Mouse (Mus musculus): ENCODE data around the gene Fads3. TPM values are rescaled to one million over a fixed set of nuclear protein-coding genes. Genes with fewer than 3 reads are reported as not detected.

The Fads3 gene
- total RNA-seq, 2 experiments from 2014 or later = 32.2 to 32.6 TPM

- DNase-seq (ENCODE audit: low spot score in 2 of 2) = no peak
These were observed 22.1 kb upstream of the Fads3 start for GRCm38 (mm10) chr19:10019214-10019760.

- no peak for DNase-seq (ENCODE audit: low spot score in 2 of 2)
These were observed 19.4 kb upstream of the Fads3 start for GRCm38 (mm10) chr19:10021981-10022380.

- DNase-seq (ENCODE audit: low spot score in 2 of 2) = peak; percentile 49
These were observed 18.7 kb upstream of the Fads3 start for GRCm38 (mm10) chr19:10022414-10023303.

- no peak for DNase-seq (ENCODE audit: low spot score in 2 of 2)
These were observed 18.0 kb upstream of the Fads3 start for GRCm38 (mm10) chr19:10023304-10023758.

GRCm38 (mm10) chr19:10025169-10025875, 16.0 kb upstream of the Fads3 start:
- no peak for DNase-seq (ENCODE audit: low spot score in 2 of 2)

- DNase-seq (ENCODE audit: low spot score in 2 of 2) = no peak
These were observed 11.6 kb upstream of the Fads3 start for GRCm38 (mm10) chr19:10029746-10030145.

GRCm38 (mm10) chr19:10033211-10033973, 8.0 kb upstream of the Fads3 start:
- DNase-seq (ENCODE audit: low spot score in 2 of 2) = peak; percentile 58 to 65

- DNase-seq (ENCODE audit: low spot score in 2 of 2) = no peak
These were observed 7.0 kb upstream of the Fads3 start for GRCm38 (mm10) chr19:10034356-10034755.

GRCm38 (mm10) chr19:10034785-10035447, 6.5 kb upstream of the Fads3 start:
- DNase-seq (ENCODE audit: low spot score in 2 of 2) = peak; percentile 72 to 90

GRCm38 (mm10) chr19:10037534-10037933, 3.8 kb upstream of the Fads3 start:
- no peak for DNase-seq (ENCODE audit: low spot score in 2 of 2)

- DNase-seq (ENCODE audit: low spot score in 2 of 2) = no peak
These were observed 3.0 kb upstream of the Fads3 start for GRCm38 (mm10) chr19:10038364-10038763.

GRCm38 (mm10) chr19:10038910-10039309, 2.5 kb upstream of the Fads3 start:
- DNase-seq (ENCODE audit: low spot score in 2 of 2) = no peak

- DNase-seq (ENCODE audit: low spot score in 2 of 2) = no peak
These were observed 1.8 kb upstream of the Fads3 start for GRCm38 (mm10) chr19:10039615-10040014.

GRCm38 (mm10) chr19:10040866-10041387, 442 bp upstream of the Fads3 start:
- peak in 1 of 2 experiments; percentile 25 for DNase-seq (ENCODE audit: low spot score in 2 of 2)

GRCm38 (mm10) chr19:10042232-10042631, 863 bp downstream of the Fads3 start:
- no peak for DNase-seq (ENCODE audit: low spot score in 2 of 2)

GRCm38 (mm10) chr19:10042816-10043215, 1.4 kb downstream of the Fads3 start:
- DNase-seq (ENCODE audit: low spot score in 2 of 2) = no peak

- no peak for DNase-seq (ENCODE audit: low spot score in 2 of 2)
These were observed 2.3 kb downstream of the Fads3 start for GRCm38 (mm10) chr19:10043643-10044042.

GRCm38 (mm10) chr19:10045707-10046106, 4.3 kb downstream of the Fads3 start:
- no peak for DNase-seq (ENCODE audit: low spot score in 2 of 2)

- DNase-seq (ENCODE audit: low spot score in 2 of 2) = no peak
These were observed 5.0 kb downstream of the Fads3 start for GRCm38 (mm10) chr19:10046346-10046745.

- no peak for DNase-seq (ENCODE audit: low spot score in 2 of 2)
These were observed 5.6 kb downstream of the Fads3 start for GRCm38 (mm10) chr19:10046983-10047382.
